Mouse (Mus musculus) small intestine, adult 2 months (tissue): ENCODE data around the gene Hist2h3c1.

Experiments used
- CTCF ChIP-seq: fragments of 200-500 bp; IDR thresholded peaks from 2 replicates; pipeline ENCODE4 v1.5.1; 2012; ENCODE audit warnings: low read depth, mild to moderate bottlenecking, control low read depth, inconsistent platforms, low read length, moderate library complexity, mixed read lengths; ENCODE audit not compliant: insufficient replicate concordance, insufficient read length; ENCODE audit errors: extremely low read depth
- POLR2A ChIP-seq: fragments of 200-500 bp; IDR thresholded peaks from 2 replicates; pipeline ENCODE4 v1.6.1; 2012; ENCODE audit warnings: low read depth, mild to moderate bottlenecking, control low read depth, inconsistent platforms, low read length, moderate library complexity

- TF ChIP-seq POLR2A (no peak), CTCF (no peak)
Measured at GRCm38 (mm10) chr3:96207819-96208218, 38.7 kb upstream of the Hist2h3c1 start.
